Mouse (Mus musculus) neural tube, embryonic 11.5 days (tissue): Measurements from ENCODE around the gene Slc25a10. TPM values are rescaled to one million over a fixed set of nuclear protein-coding genes. Genes with fewer than 3 reads are reported as not detected.
A peak's percentile ranks its signal among the peaks of the same experiment; 100 is the strongest.

Experiments used
- ATAC-seq: fragments of 200-750 bp; cut with Nextera tagmentation; 2 replicates; pipeline ENCODE4 v1.8.0; 2017; ENCODE audit warnings: moderate number of reproducible peaks, mild to moderate bottlenecking, moderate TSS enrichment, moderate library complexity; ENCODE audit not compliant: insufficient read depth, low FRiP score, low TSS enrichment
- DNase-seq: peaks from one replicate; pipeline ENCODE4 v3.0.0-alpha.2; 2015; ENCODE audit warnings: low spot score
- H3K27ac ChIP-seq: fragments of 300-500 bp; sonication (generic); 2 replicates; pipeline ENCODE4 v1.5.1; 2014; ENCODE audit warnings: low read depth, mild to moderate bottlenecking, low read length
- H3K27me3 ChIP-seq: fragments of 300-500 bp; sonication (generic); 2 replicates; pipeline ENCODE4 v1.6.1; 2014; ENCODE audit warnings: mild to moderate bottlenecking, low read length, mixed read lengths; ENCODE audit not compliant: control insufficient read depth, insufficient read depth
- H3K36me3 ChIP-seq: fragments of 300-500 bp; sonication (generic); 2 replicates; pipeline ENCODE4 v1.6.1; 2014; ENCODE audit warnings: mild to moderate bottlenecking, low read length, moderate library complexity, mixed read lengths; ENCODE audit not compliant: control insufficient read depth, insufficient read depth
- H3K4me1 ChIP-seq: fragments of 300-500 bp; sonication (generic); 2 replicates; pipeline ENCODE4 v1.6.1; 2014; ENCODE audit warnings: low read length, mixed read lengths; ENCODE audit not compliant: control insufficient read depth, insufficient read depth
- H3K4me2 ChIP-seq: fragments of 300-500 bp; sonication (generic); 2 replicates; pipeline ENCODE4 v1.6.1; 2014; ENCODE audit warnings: low read depth, mild to moderate bottlenecking, moderate library complexity
- H3K4me3 ChIP-seq: fragments of 300-500 bp; sonication (generic); 2 replicates; pipeline ENCODE4 v1.5.1; 2014; ENCODE audit warnings: low read depth, low read length
- H3K9ac ChIP-seq: fragments of 300-500 bp; sonication (generic); 2 replicates; pipeline ENCODE4 v1.6.1; 2014; ENCODE audit warnings: mild to moderate bottlenecking, low read length
- H3K9me3 ChIP-seq: fragments of 300-500 bp; sonication (generic); 2 replicates; pipeline ENCODE4 v1.6.1; 2016; ENCODE audit warnings: low read length; ENCODE audit not compliant: control insufficient read depth
- WGBS: fragments of 180-500 bp; shearing (Covaris S2); extraction: QIAGEN DNeasy Blood & Tissue Kit; methylation state at CpG from one replicate; pipeline ENCODE4 v1.1.7; 2014; 5-methylcytosine and 5-hydroxymethylcytosine counted together
- polyA plus RNA-seq: library from polyadenylated mRNA; unstranded; fragments of >200 nt; fragmentation: Nextera tagmentation; extraction: Ambion mirVana; gene quantifications from 2 replicates; pipeline ENCODE4 v1.2.1, GENCODE M21; 2014

The Slc25a10 gene
- polyA plus RNA-seq, 1 experiment from 2014 or later = 49.5 TPM

GRCm38 (mm10) chr11:120548786-120549167, 57.1 kb downstream of the Slc25a10 start:
- Histone ChIP-seq H3K36me3 (peaks cover 6% of the 10 kb centered on the region; the same call in 1 of the 2 replicates), H3K9ac (peak overlapping the region; percentile 96), H3K4me1 (peaks cover 14% of the 10 kb centered on the region), H3K27ac (peak overlapping the region; percentile 78; the same call in 1 of the 2 replicates), H3K4me3 (peak overlapping the region; percentile 99), H3K27me3 (no peaks in the 10 kb centered on the region), H3K4me2 (peak overlapping the region; percentile 97), H3K9me3 (no peaks in the 10 kb centered on the region)
- DNase-seq (no peak), ATAC-seq (no peak)
- WGBS = 35% methylated on average over 7 of the region's 7 CpGs

Other genes with a start within 250 kb of the Slc25a10 start
- 3,675 and 3,804 TPM in 2 replicates for gene Actg1, start 143.3 kb upstream of the Slc25a10 start, polyA plus RNA-seq
- gene Fscn2, start 130.3 kb upstream of the Slc25a10 start, polyA plus RNA-seq = 0.42 and 0.81 TPM in 2 replicates
- gene Faap100, start 113.1 kb upstream of the Slc25a10 start, polyA plus RNA-seq = 34.5 and 39.5 TPM in 2 replicates
- 44.7 and 51.0 TPM in 2 replicates for gene Nploc4, start 54.1 kb upstream of the Slc25a10 start, polyA plus RNA-seq
- not detected in 2 replicates for gene Tspan10, start 49.2 kb upstream of the Slc25a10 start, polyA plus RNA-seq
- 0.65 TPM in 1 of 2 replicates, not detected in the other for gene Pde6g, start 38.3 kb upstream of the Slc25a10 start, polyA plus RNA-seq
- 12.0 and 14.4 TPM in 2 replicates for gene Oxld1, start 33.8 kb upstream of the Slc25a10 start, polyA plus RNA-seq
- gene Ccdc137, start 33.7 kb upstream of the Slc25a10 start, polyA plus RNA-seq = 26.4 and 29.0 TPM in 2 replicates
- gene Arl16, start 24.2 kb upstream of the Slc25a10 start, polyA plus RNA-seq = 61.2 and 65.7 TPM in 2 replicates
- gene Mrpl12, start 7.2 kb upstream of the Slc25a10 start, polyA plus RNA-seq = 142 and 145 TPM in 2 replicates
- gene Gcgr, start 38.9 kb downstream of the Slc25a10 start, polyA plus RNA-seq = 0.19 and 0.24 TPM in 2 replicates
- gene Mcrip1, start 57.9 kb downstream of the Slc25a10 start, polyA plus RNA-seq = 244 and 251 TPM in 2 replicates
- gene Ppp1r27, start 59.3 kb downstream of the Slc25a10 start, polyA plus RNA-seq = not detected in 2 replicates
- gene P4hb, start 81.4 kb downstream of the Slc25a10 start, polyA plus RNA-seq = 562 and 566 TPM in 2 replicates
- gene Arhgdia, start 89.8 kb downstream of the Slc25a10 start, polyA plus RNA-seq = 686 and 719 TPM in 2 replicates
- gene Alyref, start 106.5 kb downstream of the Slc25a10 start, polyA plus RNA-seq = 669 and 698 TPM in 2 replicates
- gene Anapc11, start 106.6 kb downstream of the Slc25a10 start, polyA plus RNA-seq = 198 and 199 TPM in 2 replicates
- 0.78 TPM in 1 of 2 replicates, not detected in the other for gene Npb, start 116.6 kb downstream of the Slc25a10 start, polyA plus RNA-seq
- gene Pcyt2, start 126.1 kb downstream of the Slc25a10 start, polyA plus RNA-seq = 109 and 118 TPM in 2 replicates
- 37.2 and 39.0 TPM in 2 replicates for gene Sirt7, start 133.4 kb downstream of the Slc25a10 start, polyA plus RNA-seq
- 26.5 and 27.5 TPM in 2 replicates for gene Mafg, start 141.8 kb downstream of the Slc25a10 start, polyA plus RNA-seq
- gene Pycr1, start 151.9 kb downstream of the Slc25a10 start, polyA plus RNA-seq = 31.8 and 33.8 TPM in 2 replicates
- 0.89 TPM in 1 of 2 replicates, not detected in the other for gene Myadml2, start 156.3 kb downstream of the Slc25a10 start, polyA plus RNA-seq
- 2.6 and 3.0 TPM in 2 replicates for gene Notum, start 169.3 kb downstream of the Slc25a10 start, polyA plus RNA-seq
- gene Aspscr1, start 181.1 kb downstream of the Slc25a10 start, polyA plus RNA-seq = 124 and 136 TPM in 2 replicates
- gene Cenpx, start 221.9 kb downstream of the Slc25a10 start, polyA plus RNA-seq = 112 and 115 TPM in 2 replicates
- gene Lrrc45, start 222.1 kb downstream of the Slc25a10 start, polyA plus RNA-seq = 39.7 and 44.7 TPM in 2 replicates
- gene Rac3, start 229.6 kb downstream of the Slc25a10 start, polyA plus RNA-seq = 12.1 and 13.9 TPM in 2 replicates
- 14.9 and 16.5 TPM in 2 replicates for gene Dcxr, start 235.4 kb downstream of the Slc25a10 start, polyA plus RNA-seq
- 1.8 and 2.0 TPM in 2 replicates for gene Cbr2, start 240.3 kb downstream of the Slc25a10 start, polyA plus RNA-seq